Mouse (Mus musculus): ENCODE data around the gene 4930564D02Rik. TPM values are rescaled to one million over a fixed set of nuclear protein-coding genes. Genes with fewer than 3 reads are reported as not detected.

The 4930564D02Rik gene
- polyA plus RNA-seq (2017; shearing (Covaris generic)): not detected

GRCm38 (mm10) chr3:105066544-105066943 lies at the start of gene 4930564D02Rik:
Gene 4930564D02Rik, plus strand, starts transcription at chr3:105066844.

GRCm38 (mm10) chr3:105052937-105053697 lies 13.5 kb upstream of the 4930564D02Rik start, which contains the start of gene Cttnbp2nl:
Gene Cttnbp2nl, minus strand, starts transcription at chr3:105053146.

Other genes starting within 250 kb of the 4930564D02Rik start
- 10 to 100 TPM; 33.5 to 63.5 TPM for gene Mov10, start 248.3 kb upstream of the 4930564D02Rik start, polyA plus RNA-seq (2017; shearing (Covaris generic))
- 10 to 100 TPM; 32.6 to 41.1 TPM for gene St7l, start 202.8 kb upstream of the 4930564D02Rik start, polyA plus RNA-seq (2017; shearing (Covaris generic))
- 100 to 1,000 TPM; 467 to 576 TPM for gene Capza1, start 202.3 kb upstream of the 4930564D02Rik start, polyA plus RNA-seq (2017; shearing (Covaris generic))
- gene Wnt2b, start 104.9 kb upstream of the 4930564D02Rik start, polyA plus RNA-seq (2017; shearing (Covaris generic)): under 1 TPM; 0.10 to 0.14 TPM
- 1 to 10 TPM in 1 of 2 experiments, under 1 TPM in 1; 0.05 to 1.1 TPM for gene Cttnbp2nl, start 13.7 kb upstream of the 4930564D02Rik start, polyA plus RNA-seq (2017; shearing (Covaris generic))

All from activated CD4-positive, CD25-positive, alpha-beta regulatory T cell (primary cell).